ENCODE assay signal across 30 mouse cellular contexts in genomic region chr10:37159731-37160130, GRCm38 (mm10). TPM values are rescaled to one million over a fixed set of nuclear protein-coding genes. Genes with fewer than 3 reads are reported as not detected.
DNase-seq lines count a peak whose midpoint lies in the region; ATAC-seq lines count a peak whose summit lies in the region.
"Had no signal": no experiment of that assay in that cellular context is flagged by ENCODE, and none has a peak within 500 bp of the region (broad histone marks: within the 10 kb centered on the region; RNA-seq: fewer than 3 reads in every experiment).

No protein-coding gene starts in this region.

- H3K4me2 ChIP-seq in hindbrain, embryonic 16.5 days (ENCODE audit: low read length) = no peak overlapping the region
- H3K4me2 ChIP-seq: embryonic facial prominence, embryonic 12.5 days; forebrain, embryonic 13.5 days; heart, embryonic 12.5 days; hindbrain, embryonic 13.5 days; limb, embryonic 13.5 days; liver, embryonic 13.5 days; midbrain, embryonic 15.5 days; neural tube, embryonic 15.5 days had no signal

- no peak for ATAC-seq in hindbrain, embryonic 16.5 days
- ATAC-seq: forebrain, embryonic 13.5 days; intestine, postnatal 0 days; midbrain, embryonic 15.5 days had no signal

- H3K9me3 ChIP-seq in hindbrain, embryonic 16.5 days (ENCODE audit: control insufficient read depth, low read length) = no peaks in the 10 kb centered on the region
- H3K9me3 ChIP-seq: embryonic facial prominence, embryonic 12.5 days; forebrain, embryonic 13.5 days; heart, embryonic 12.5 days; hindbrain, embryonic 13.5 days; liver, embryonic 13.5 days; midbrain, embryonic 15.5 days; neural tube, embryonic 15.5 days had no signal

- H3K4me1 ChIP-seq in hindbrain, embryonic 16.5 days (ENCODE audit: control insufficient read depth, insufficient read depth, low read depth, low read length) = no peaks in the 10 kb centered on the region
- H3K4me1 ChIP-seq: embryonic facial prominence, embryonic 12.5 days; forebrain, embryonic 13.5 days; heart, embryonic 12.5 days; hindbrain, embryonic 13.5 days; limb, embryonic 13.5 days; liver, embryonic 13.5 days; midbrain, embryonic 15.5 days; neural tube, embryonic 15.5 days had no signal

- 82% methylated on average over 3 of the region's 3 CpGs for WGBS in hindbrain, embryonic 16.5 days

- H3K27me3 ChIP-seq in hindbrain, embryonic 16.5 days (replicated peaks; ENCODE audit: control insufficient read depth, insufficient read depth, low read length) = no peaks in the 10 kb centered on the region
- H3K27me3 ChIP-seq: embryonic facial prominence, embryonic 12.5 days; forebrain, embryonic 13.5 days; heart, embryonic 12.5 days; hindbrain, embryonic 13.5 days; limb, embryonic 13.5 days; liver, embryonic 13.5 days; midbrain, embryonic 15.5 days; neural tube, embryonic 15.5 days had no signal

- no peaks in the 10 kb centered on the region for H3K36me3 ChIP-seq in hindbrain, embryonic 16.5 days (ENCODE audit: control insufficient read depth, insufficient read depth, low read length)
- H3K36me3 ChIP-seq: embryonic facial prominence, embryonic 12.5 days; heart, embryonic 12.5 days; hindbrain, embryonic 13.5 days; limb, embryonic 13.5 days; liver, embryonic 13.5 days; midbrain, embryonic 15.5 days; neural tube, embryonic 15.5 days had no signal

- no peak overlapping the region for H3K9ac ChIP-seq in hindbrain, embryonic 16.5 days (ENCODE audit: low read depth, low read length)
- H3K9ac ChIP-seq: embryonic facial prominence, embryonic 12.5 days; forebrain, embryonic 13.5 days; heart, embryonic 12.5 days; hindbrain, embryonic 13.5 days; limb, embryonic 13.5 days; liver, embryonic 13.5 days; midbrain, embryonic 15.5 days; neural tube, embryonic 15.5 days had no signal

- DNase-seq in gastrocnemius, postnatal 14 days = peak; percentile 35
- no peak for DNase-seq in gastrocnemius, adult 8-10 months (ENCODE audit: low spot score in 2 of 2)
- DNase-seq in adipocyte (ENCODE audit: low spot score) = peak; percentile 18
- peak; percentile 8 for DNase-seq in gastrocnemius, postnatal 25 days
- no peak for DNase-seq in layer of hippocampus, postnatal 36 days
- DNase-seq in ovary, postnatal 36 days (ENCODE audit: low spot score) = no peak
- DNase-seq: adrenal gland, postnatal 10 days; B cell, adult 2 months; cerebellum, adult 11 months; cerebellum, adult 9-10 months; cerebellum, postnatal 36 days; heart, adult 2 months; heart, postnatal 4 days; kidney, adult 9 months; kidney, postnatal 14 days; liver, embryonic 13.5 days; lung, adult 18-20 months; lung, postnatal 10 days; thymus, postnatal 4 days had no signal

- no peak overlapping the region for H3K4me3 ChIP-seq in hindbrain, embryonic 16.5 days (ENCODE audit: low read length)
- H3K4me3 ChIP-seq: embryonic facial prominence, embryonic 12.5 days; forebrain, embryonic 13.5 days; heart, adult 2 months; heart, embryonic 12.5 days; hindbrain, embryonic 13.5 days; left cerebral cortex, adult 2 months; limb, embryonic 13.5 days; liver, embryonic 13.5 days; midbrain, embryonic 15.5 days; neural tube, embryonic 15.5 days had no signal

- intact Hi-C loops in gastrocnemius, postnatal 14 days (cut with DNase I; ENCODE audit: low total_unique reads) = no loop called here

- H3K27ac ChIP-seq in hindbrain, embryonic 16.5 days (ENCODE audit: low read depth, low read length) = no peak overlapping the region
- H3K27ac ChIP-seq: embryonic facial prominence, embryonic 12.5 days; forebrain, embryonic 13.5 days; heart, adult 2 months; hindbrain, embryonic 13.5 days; left cerebral cortex, adult 2 months; limb, embryonic 13.5 days; liver, embryonic 13.5 days; macrophage; midbrain, embryonic 15.5 days; neural tube, embryonic 15.5 days had no signal

RNA-seq across cellular contexts. Expression of gene Marcks, which starts 21.0 kb away (rescaled TPM):
- 100 to 1,000 TPM in 1 of 2 experiments, 10 to 100 TPM in 1; 70.3 to 104 TPM for total RNA-seq in gastrocnemius, postnatal 14 days (2021)
- 10 to 100 TPM; 10.4 to 17.4 (median 11.5) TPM for total RNA-seq in gastrocnemius, adult 8-10 months (2022)
- 10 to 100 TPM; 35.4 to 37.6 TPM for total RNA-seq in gastrocnemius, postnatal 25 days (2021)
- total RNA-seq in layer of hippocampus, postnatal 36 days (2021) = 100 to 1,000 TPM; 111 to 113 TPM
- polyA plus RNA-seq in hindbrain, embryonic 16.5 days (2015; fragmentation: Nextera tagmentation; extraction: Ambion mirVana) = 140 and 154 TPM in 2 replicates

Comparison
In these comparisons a context has a peak if more than half of its experiments do, and no peak if none do; other contexts are left out.
1. DNase-seq: peak in gastrocnemius, postnatal 14 days (single experiment), adipocyte (single experiment) and gastrocnemius, postnatal 25 days (single experiment); none in gastrocnemius, adult 8-10 months (0 of 2), layer of hippocampus, postnatal 36 days (0 of 2) and ovary, postnatal 36 days (single experiment).